Mouse (Mus musculus) myocyte (in vitro differentiated cells): ENCODE results near the gene Pisd. TPM values are rescaled to one million over a fixed set of nuclear protein-coding genes. Genes with fewer than 3 reads are reported as not detected.

Experiments used
- H3K27me3 ChIP-seq: one replicate; pipeline ENCODE4 v1.6.1; 2011; ENCODE audit not compliant: control insufficient read depth, insufficient read depth, insufficient read length
- H3K36me3 ChIP-seq: one replicate; pipeline ENCODE4 v1.6.1; 2011; ENCODE audit not compliant: control insufficient read depth, insufficient read depth
- H3K4me2 ChIP-seq: one replicate; pipeline ENCODE4 v1.6.1; 2011; ENCODE audit warnings: low read depth, control low read depth
- H3K4me3 ChIP-seq: one replicate; pipeline ENCODE4 v1.5.1; 2011; ENCODE audit warnings: mild to moderate bottlenecking, control low read depth, moderate library complexity
- H3K79me2 ChIP-seq: one replicate; pipeline ENCODE4 v1.6.1; 2011; ENCODE audit not compliant: control insufficient read depth, insufficient read depth
- H3ac ChIP-seq: one replicate; pipeline ENCODE4 v1.6.1; 2011; ENCODE audit not compliant: control insufficient read depth, insufficient read length
- CEBPB ChIP-seq: IDR thresholded peaks from 2 replicates; pipeline ENCODE4 v1.6.1; 2011; ENCODE audit warnings: mild to moderate bottlenecking, moderate library complexity; ENCODE audit not compliant: poor library complexity, insufficient read depth, severe bottlenecking
- E2F4 ChIP-seq: IDR thresholded peaks from one replicate; pipeline ENCODE4 v1.6.1; 2011; ENCODE audit warnings: mild to moderate bottlenecking, control low read depth, moderate library complexity; ENCODE audit not compliant: insufficient read depth
- MAX ChIP-seq: IDR thresholded peaks from one replicate; pipeline ENCODE4 v1.6.1; 2011; ENCODE audit warnings: low read depth, mild to moderate bottlenecking, control low read depth
- MYOD1 ChIP-seq, 3 experiments: IDR thresholded peaks; one replicate each; pipeline ENCODE4 v1.6.1; 2011; ENCODE audit warnings: control low read depth in 2 of 3, low read depth in 2 of 3, mild to moderate bottlenecking in 2 of 3, moderate library complexity in 1 of 3; ENCODE audit not compliant: insufficient read length in 2 of 3, control insufficient read depth in 1 of 3
- MYOG ChIP-seq, 3 experiments: IDR thresholded peaks; one replicate each; pipeline ENCODE4 v1.6.1; 2011; ENCODE audit warnings: control low read depth in 2 of 3, low read depth in 2 of 3, mild to moderate bottlenecking in 2 of 3; ENCODE audit not compliant: insufficient read length in 2 of 3, control insufficient read depth in 1 of 3, insufficient read depth in 1 of 3
- POLR2A ChIP-seq: IDR thresholded peaks from one replicate; pipeline ENCODE4 v1.6.1; 2011; ENCODE audit warnings: low read depth, mild to moderate bottlenecking, control low read depth, moderate library complexity; ENCODE audit not compliant: insufficient read length
- POLR2AphosphoS2 ChIP-seq: IDR thresholded peaks from one replicate; pipeline ENCODE4 v1.6.1; 2011; ENCODE audit warnings: low read depth, control low read depth; ENCODE audit not compliant: insufficient read length
- REST ChIP-seq: IDR thresholded peaks from one replicate; pipeline ENCODE4 v1.6.1; 2011; ENCODE audit warnings: mild to moderate bottlenecking, control low read depth, moderate library complexity; ENCODE audit not compliant: insufficient read depth, insufficient read length
- SRF ChIP-seq: IDR thresholded peaks from one replicate; pipeline ENCODE4 v1.6.1; 2011; ENCODE audit warnings: low read depth; ENCODE audit not compliant: control insufficient read depth, insufficient read length
- TCF12 ChIP-seq: IDR thresholded peaks from one replicate; pipeline ENCODE4 v1.6.1; 2011; ENCODE audit warnings: mild to moderate bottlenecking, control low read depth; ENCODE audit not compliant: poor library complexity, insufficient read depth, severe bottlenecking
- TCF3 ChIP-seq: IDR thresholded peaks from one replicate; pipeline ENCODE4 v1.6.1; 2011; ENCODE audit warnings: low read depth, control low read depth; ENCODE audit not compliant: insufficient read length
- USF1 ChIP-seq: IDR thresholded peaks from one replicate; pipeline ENCODE4 v1.6.1; 2011; ENCODE audit warnings: low read depth, mild to moderate bottlenecking, control low read depth, moderate library complexity
- polyA plus RNA-seq: library from polyadenylated mRNA; unstranded; fragments of >200 nt; fragmentation: generic; extraction: Trizol; gene quantifications from one replicate; pipeline ENCODE4 v1.2.1, GENCODE M21; 2012; ENCODE audit warnings: missing spikeins

Pisd gene
- polyA plus RNA-seq, 1 experiment: 58.8 TPM

DNA sequence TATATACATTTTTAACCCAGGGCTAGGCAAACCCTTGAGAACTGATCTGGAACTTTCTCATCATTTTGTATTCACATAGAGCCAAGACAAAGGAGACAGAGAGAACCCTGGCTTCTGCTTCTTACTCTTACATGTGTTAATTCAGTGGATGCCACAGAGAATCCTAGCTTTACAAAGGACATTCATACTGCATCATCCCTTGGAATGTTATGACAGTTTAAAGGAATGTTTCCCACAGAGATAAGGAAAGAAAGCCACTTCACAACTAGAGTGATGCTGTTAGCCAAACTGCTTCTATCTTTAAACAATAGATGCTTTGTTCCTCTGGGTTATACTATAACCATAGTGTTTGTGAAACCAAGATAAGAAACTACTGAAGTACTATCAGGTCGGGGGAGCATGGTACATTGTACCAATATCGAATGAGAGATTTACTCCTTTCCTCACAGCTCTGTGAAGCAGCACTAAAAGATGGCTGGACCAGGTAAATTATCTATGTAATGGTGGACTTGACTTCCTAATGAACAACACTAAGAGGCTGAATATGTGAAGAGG lies 79.1 kb downstream of the Pisd start:
- Histone ChIP-seq H3ac (no peak overlapping the region), H3K4me3 (no peak overlapping the region), H3K36me3 (no peaks in the 10 kb centered on the region), H3K79me2 (no peaks in the 10 kb centered on the region), H3K27me3 (no peaks in the 10 kb centered on the region), H3K4me2 (no peak overlapping the region)
- TF ChIP-seq USF1: no peak
- TF ChIP-seq SRF: no peak
- TF ChIP-seq TCF12: no peak
- no peak for TF ChIP-seq CEBPB
- no peak for TF ChIP-seq POLR2AphosphoS2
- TF ChIP-seq MAX: no peak
- TF ChIP-seq POLR2A: no peak

DNA sequence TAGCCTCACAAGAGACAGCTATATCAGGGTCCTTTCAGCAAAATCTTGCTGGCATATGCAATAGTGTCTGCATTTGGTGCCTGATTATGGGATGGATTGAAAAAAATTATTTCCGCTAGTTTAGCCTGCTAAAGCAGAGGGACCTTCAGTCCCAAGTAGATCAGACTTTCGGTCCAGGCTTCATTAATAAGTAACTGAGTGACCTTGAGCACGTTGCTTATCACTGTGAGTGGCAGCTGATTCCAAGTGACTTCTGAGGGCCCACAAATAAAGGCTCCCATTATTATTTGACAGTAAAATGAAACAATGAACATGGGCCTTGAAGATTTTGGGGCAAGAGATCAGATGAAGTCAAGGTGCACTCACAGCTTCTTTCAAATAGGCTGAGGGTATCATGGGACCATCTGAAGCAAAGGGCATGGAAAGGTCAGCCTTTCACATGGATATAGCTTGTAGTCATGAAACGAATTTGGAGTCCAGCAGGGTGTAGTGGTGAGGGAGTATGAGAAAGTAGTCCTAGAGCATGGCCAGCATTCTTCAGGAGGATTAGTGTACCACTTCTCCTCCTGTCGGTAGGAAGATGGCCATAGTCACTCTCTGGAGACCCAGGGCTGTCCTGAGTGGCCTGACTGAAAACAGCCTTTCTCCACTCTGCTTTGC lies 88.1 kb downstream of the Pisd start:
- Histone ChIP-seq H3K79me2 (no peaks in the 10 kb centered on the region), H3ac (no peak overlapping the region), H3K36me3 (no peaks in the 10 kb centered on the region), H3K4me3 (no peak overlapping the region), H3K27me3 (no peaks in the 10 kb centered on the region), H3K4me2 (no peak overlapping the region)
- TF ChIP-seq POLR2A (no peak), SRF (no peak), TCF12 (no peak), E2F4 (no peak), CEBPB (no peak), TCF3 (no peak)

GRCm38 (mm10) chr5:32693411-32693810 lies 92.0 kb downstream of the Pisd start:
- H3K79me2 ChIP-seq: no peaks in the 10 kb centered on the region
- peaks cover under 1% of the 10 kb centered on the region for H3K36me3 ChIP-seq
- H3K4me3 ChIP-seq: no peak overlapping the region
- no peak overlapping the region for H3ac ChIP-seq
- H3K4me2 ChIP-seq: no peak overlapping the region
- H3K27me3 ChIP-seq: no peaks in the 10 kb centered on the region
- TF ChIP-seq USF1: no peak
- TF ChIP-seq MYOG (IDR thresholded peaks at IDR 0.05; ENCODE audit: control insufficient read depth in 1 of 3, insufficient read depth in 1 of 3, insufficient read length in 2 of 3, low read depth in 2 of 3): no peak
- TF ChIP-seq POLR2AphosphoS2: no peak
- TF ChIP-seq MYOD1 (IDR thresholded peaks at IDR 0.05; ENCODE audit: control insufficient read depth in 1 of 3, insufficient read length in 2 of 3, low read depth in 2 of 3): no peak
- TF ChIP-seq POLR2A: no peak
- TF ChIP-seq TCF3: no peak
- TF ChIP-seq TCF12: no peak
- no peak for TF ChIP-seq MAX
- no peak for TF ChIP-seq CEBPB
- no peak for TF ChIP-seq E2F4
- no peak for TF ChIP-seq SRF
- TF ChIP-seq REST: no peak

Other genes starting within 250 kb of the Pisd start
- 3.3 TPM for gene Yes1, start 174.5 kb downstream of the Pisd start, polyA plus RNA-seq
- gene Gm20671, start 41.5 kb upstream of the Pisd start, polyA plus RNA-seq: not detected
- 4.7 TPM for gene Prr14l, start 68.6 kb upstream of the Pisd start, polyA plus RNA-seq
- 15.5 TPM for gene Depdc5, start 78.1 kb upstream of the Pisd start, polyA plus RNA-seq
- 106 TPM for gene Ywhah, start 233.2 kb upstream of the Pisd start, polyA plus RNA-seq